Mouse (Mus musculus): ENCODE data around the gene Abca1. TPM values are rescaled to one million over a fixed set of nuclear protein-coding genes. Genes with fewer than 3 reads are reported as not detected.

Abca1 gene
- 16.3 and 17.5 TPM in 2 replicates for polyA plus RNA-seq (2014; fragmentation: Nextera tagmentation; extraction: Ambion mirVana)

- Histone ChIP-seq H3K4me2 (peak within 1 kb of the TSS; percentile 92), H3K27ac (ENCODE audit: low read depth, low read length) (no peak within 1 kb of the TSS), H3K4me3 (ENCODE audit: low read depth, low read length) (peak within 1 kb of the TSS; percentile 67), H3K9ac (ENCODE audit: low read depth, low read length) (peak within 1 kb of the TSS; percentile 28), H3K36me3 (ENCODE audit: control insufficient read depth, insufficient read depth, low read length) (no peaks in the 10 kb centered on the region), H3K9me3 (ENCODE audit: control insufficient read depth, low read length) (no peaks in the 10 kb centered on the region), H3K4me1 (replicated peaks; ENCODE audit: control insufficient read depth, insufficient read depth, low read length) (no peaks in the 10 kb centered on the region; the same call in 1 of the 2 replicates), H3K27me3 (replicated peaks; ENCODE audit: control insufficient read depth, insufficient read depth, low read length) (no peaks in the 10 kb centered on the region)
- DNase-seq (ENCODE audit: low spot score): peak; percentile 87
- WGBS: 1% methylated on average over 36 of the region's 37 CpGs
- ATAC-seq (replicated peaks; ENCODE audit: low FRiP score): peak; percentile 87
These were observed at the start of gene Abca1 for GRCm38 (mm10) chr4:53159767-53160166. TSS of gene Abca1 (minus strand) at chr4:53159895.

- 70% methylated on average over 7 of the region's 7 CpGs for WGBS
- Histone ChIP-seq H3K27ac (ENCODE audit: low read depth, low read length) (no peak overlapping the region), H3K4me3 (ENCODE audit: low read depth, low read length) (no peak overlapping the region), H3K36me3 (ENCODE audit: control insufficient read depth, insufficient read depth, low read length) (no peaks in the 10 kb centered on the region), H3K27me3 (replicated peaks; ENCODE audit: control insufficient read depth, insufficient read depth, low read length) (no peaks in the 10 kb centered on the region), H3K9ac (ENCODE audit: low read depth, low read length) (no peak overlapping the region), H3K4me2 (no peak overlapping the region), H3K9me3 (ENCODE audit: control insufficient read depth, low read length) (no peaks in the 10 kb centered on the region), H3K4me1 (replicated peaks; ENCODE audit: control insufficient read depth, insufficient read depth, low read length) (no peaks in the 10 kb centered on the region)
- DNase-seq (ENCODE audit: low spot score) (no peak), ATAC-seq (replicated peaks; ENCODE audit: low FRiP score) (no peak)
These were observed 44.8 kb upstream of the Abca1 start for GRCm38 (mm10) chr4:53204482-53204881.

GRCm38 (mm10) chr4:53203595-53204400, 44.1 kb upstream of the Abca1 start:
- H3K27ac ChIP-seq (ENCODE audit: low read depth, low read length): no peak overlapping the region

GRCm38 (mm10) chr4:53200276-53200675, 40.6 kb upstream of the Abca1 start:
- Histone ChIP-seq H3K9me3 (ENCODE audit: control insufficient read depth, low read length) (no peaks in the 10 kb centered on the region), H3K9ac (ENCODE audit: low read depth, low read length) (no peak overlapping the region), H3K27ac (ENCODE audit: low read depth, low read length) (no peak overlapping the region), H3K4me3 (ENCODE audit: low read depth, low read length) (no peak overlapping the region), H3K4me2 (no peak overlapping the region), H3K36me3 (ENCODE audit: control insufficient read depth, insufficient read depth, low read length) (no peaks in the 10 kb centered on the region), H3K27me3 (replicated peaks; ENCODE audit: control insufficient read depth, insufficient read depth, low read length) (no peaks in the 10 kb centered on the region), H3K4me1 (replicated peaks; ENCODE audit: control insufficient read depth, insufficient read depth, low read length) (no peaks in the 10 kb centered on the region)
- 80% methylated on average over 1 of the region's 1 CpGs for WGBS
- no peak for ATAC-seq (replicated peaks; ENCODE audit: low FRiP score)
- DNase-seq (ENCODE audit: low spot score): no peak

More at GRCm38 (mm10) chr4:53203595-53204400, 44.1 kb upstream of the Abca1 start:
- H3K4me2 ChIP-seq: no peak overlapping the region
- no peaks in the 10 kb centered on the region for H3K36me3 ChIP-seq (ENCODE audit: control insufficient read depth, insufficient read depth, low read length)
- no peak overlapping the region for H3K4me3 ChIP-seq (ENCODE audit: low read depth, low read length)
- H3K27me3 ChIP-seq (replicated peaks; ENCODE audit: control insufficient read depth, insufficient read depth, low read length): no peaks in the 10 kb centered on the region
- WGBS: 67% methylated on average over 15 of the region's 15 CpGs
- ATAC-seq (replicated peaks; ENCODE audit: low FRiP score) (no peak), DNase-seq (ENCODE audit: low spot score) (no peak)
- H3K9ac ChIP-seq (ENCODE audit: low read depth, low read length): no peak overlapping the region
- H3K9me3 ChIP-seq (ENCODE audit: control insufficient read depth, low read length): no peaks in the 10 kb centered on the region
- no peaks in the 10 kb centered on the region for H3K4me1 ChIP-seq (replicated peaks; ENCODE audit: control insufficient read depth, insufficient read depth, low read length)

GRCm38 (mm10) chr4:53197842-53198241, 38.1 kb upstream of the Abca1 start:
- no peaks in the 10 kb centered on the region for H3K36me3 ChIP-seq (ENCODE audit: control insufficient read depth, insufficient read depth, low read length)
- no peaks in the 10 kb centered on the region for H3K9me3 ChIP-seq (ENCODE audit: control insufficient read depth, low read length)
- no peak overlapping the region for H3K27ac ChIP-seq (ENCODE audit: low read depth, low read length)
- H3K9ac ChIP-seq (ENCODE audit: low read depth, low read length): no peak overlapping the region
- H3K4me3 ChIP-seq (ENCODE audit: low read depth, low read length): no peak overlapping the region
- DNase-seq (ENCODE audit: low spot score): no peak
- no peaks in the 10 kb centered on the region for H3K4me1 ChIP-seq (replicated peaks; ENCODE audit: control insufficient read depth, insufficient read depth, low read length)
- 82% methylated on average over 4 of the region's 4 CpGs for WGBS
- no peaks in the 10 kb centered on the region for H3K27me3 ChIP-seq (replicated peaks; ENCODE audit: control insufficient read depth, insufficient read depth, low read length)
- no peak for ATAC-seq (replicated peaks; ENCODE audit: low FRiP score)
- H3K4me2 ChIP-seq: no peak overlapping the region

GRCm38 (mm10) chr4:53196058-53196771, 36.5 kb upstream of the Abca1 start:
- peak; percentile 96 for ATAC-seq (replicated peaks; ENCODE audit: low FRiP score)
- Histone ChIP-seq H3K4me1 (replicated peaks; ENCODE audit: control insufficient read depth, insufficient read depth, low read length) (no peaks in the 10 kb centered on the region), H3K4me3 (ENCODE audit: low read depth, low read length) (peak overlapping the region; percentile 47)

GRCm38 (mm10) chr4:53187071-53187470, 27.4 kb upstream of the Abca1 start:
- ATAC-seq (replicated peaks; ENCODE audit: low FRiP score): no peak
- Histone ChIP-seq H3K4me2 (no peak overlapping the region), H3K9me3 (ENCODE audit: control insufficient read depth, low read length) (no peaks in the 10 kb centered on the region), H3K27me3 (replicated peaks; ENCODE audit: control insufficient read depth, insufficient read depth, low read length) (no peaks in the 10 kb centered on the region), H3K4me3 (ENCODE audit: low read depth, low read length) (no peak overlapping the region), H3K27ac (ENCODE audit: low read depth, low read length) (no peak overlapping the region), H3K36me3 (ENCODE audit: control insufficient read depth, insufficient read depth, low read length) (no peaks in the 10 kb centered on the region), H3K9ac (ENCODE audit: low read depth, low read length) (no peak overlapping the region), H3K4me1 (replicated peaks; ENCODE audit: control insufficient read depth, insufficient read depth, low read length) (no peaks in the 10 kb centered on the region)
- 24% methylated on average over 4 of the region's 4 CpGs for WGBS
- no peak for DNase-seq (ENCODE audit: low spot score)

More at GRCm38 (mm10) chr4:53196058-53196771, 36.5 kb upstream of the Abca1 start:
- no peaks in the 10 kb centered on the region for H3K9me3 ChIP-seq (ENCODE audit: control insufficient read depth, low read length)
- peak; percentile 80 for DNase-seq (ENCODE audit: low spot score)
- H3K9ac ChIP-seq (ENCODE audit: low read depth, low read length): 0 out of 2 replicates have a peak overlapping the region, but pooled peaks have one; percentile 38
- H3K4me2 ChIP-seq: peak overlapping the region; percentile 48
- H3K27ac ChIP-seq (ENCODE audit: low read depth, low read length): no peak overlapping the region
- no peaks in the 10 kb centered on the region for H3K36me3 ChIP-seq (ENCODE audit: control insufficient read depth, insufficient read depth, low read length)
- WGBS: 20% methylated on average over 24 of the region's 24 CpGs
- no peaks in the 10 kb centered on the region for H3K27me3 ChIP-seq (replicated peaks; ENCODE audit: control insufficient read depth, insufficient read depth, low read length)

- H3K9me3 ChIP-seq (ENCODE audit: control insufficient read depth, low read length): no peaks in the 10 kb centered on the region
- no peak overlapping the region for H3K27ac ChIP-seq (ENCODE audit: low read depth, low read length)
- no peak overlapping the region for H3K4me3 ChIP-seq (ENCODE audit: low read depth, low read length)
- no peak for DNase-seq (ENCODE audit: low spot score)
- H3K4me2 ChIP-seq: no peak overlapping the region
- no peaks in the 10 kb centered on the region for H3K36me3 ChIP-seq (ENCODE audit: control insufficient read depth, insufficient read depth, low read length)
- H3K4me1 ChIP-seq (replicated peaks; ENCODE audit: control insufficient read depth, insufficient read depth, low read length): no peaks in the 10 kb centered on the region
- H3K9ac ChIP-seq (ENCODE audit: low read depth, low read length): no peak overlapping the region
- ATAC-seq (replicated peaks; ENCODE audit: low FRiP score): no peak
- WGBS: 53% methylated on average over 4 of the region's 4 CpGs
- no peaks in the 10 kb centered on the region for H3K27me3 ChIP-seq (replicated peaks; ENCODE audit: control insufficient read depth, insufficient read depth, low read length)
These were observed 26.9 kb upstream of the Abca1 start for GRCm38 (mm10) chr4:53186573-53186972.

Data from liver, embryonic 11.5 days (tissue).